Mouse (Mus musculus) forebrain, embryonic 12.5 days (tissue): ENCODE data around the gene Sdhaf2. TPM values are rescaled to one million over a fixed set of nuclear protein-coding genes. Genes with fewer than 3 reads are reported as not detected.

ENCODE experiments used
- ATAC-seq: fragments of 200-750 bp; cut with Nextera tagmentation; 2 replicates; pipeline ENCODE4 v1.8.0; 2017; ENCODE audit warnings: moderate TSS enrichment; ENCODE audit not compliant: low FRiP score
- H3K27ac ChIP-seq: fragments of 300-500 bp; sonication (generic); 2 replicates; pipeline ENCODE4 v1.5.1; 2016; ENCODE audit warnings: mild to moderate bottlenecking
- H3K27me3 ChIP-seq: fragments of 300-500 bp; sonication (generic); 2 replicates; pipeline ENCODE4 v1.6.1; 2016; ENCODE audit warnings: mild to moderate bottlenecking
- H3K36me3 ChIP-seq: fragments of 300-500 bp; sonication (generic); replicated peaks from 2 replicates; pipeline ENCODE4 v1.6.1; 2016; ENCODE audit warnings: mild to moderate bottlenecking
- H3K4me1 ChIP-seq: fragments of 300-500 bp; sonication (generic); 2 replicates; pipeline ENCODE4 v1.6.1; 2016
- H3K4me2 ChIP-seq: fragments of 300-500 bp; sonication (generic); 2 replicates; pipeline ENCODE4 v1.6.1; 2016; ENCODE audit warnings: mild to moderate bottlenecking, moderate library complexity
- H3K4me3 ChIP-seq: fragments of 300-500 bp; sonication (generic); replicated peaks from 2 replicates; pipeline ENCODE4 v1.5.1; 2016; ENCODE audit warnings: mild to moderate bottlenecking
- H3K9ac ChIP-seq: fragments of 300-500 bp; sonication (generic); 2 replicates; pipeline ENCODE4 v1.6.1; 2016; ENCODE audit warnings: mild to moderate bottlenecking
- H3K9me3 ChIP-seq: fragments of 300-500 bp; sonication (generic); 2 replicates; pipeline ENCODE4 v1.6.1; 2016
- WGBS: fragments of 180-500 bp; shearing (Covaris S2); methylation state at CpG from one replicate; pipeline ENCODE4 v1.1.7; 2016; 5-methylcytosine and 5-hydroxymethylcytosine counted together
- polyA plus RNA-seq: library from polyadenylated mRNA; unstranded; fragments of >200 nt; fragmentation: Nextera tagmentation; extraction: Ambion mirVana; gene quantifications from 2 replicates; pipeline ENCODE4 v1.2.1, GENCODE M21; 2016

Gene Sdhaf2
- polyA plus RNA-seq, 1 experiment from 2014 or later: 50.2 TPM

GRCm38 (mm10) chr19:10455437-10455806 lies 70.5 kb downstream of the Sdhaf2 start:
- WGBS: 69% methylated on average over 3 of the region's 3 CpGs
- no peak overlapping the region for H3K4me3 ChIP-seq
- H3K4me2 ChIP-seq: no peak overlapping the region
- ATAC-seq: no peak
- H3K9ac ChIP-seq: no peak overlapping the region
- no peaks in the 10 kb centered on the region for H3K9me3 ChIP-seq
- H3K4me1 ChIP-seq: peaks cover 35% of the 10 kb centered on the region
- H3K27me3 ChIP-seq: peaks cover 83% of the 10 kb centered on the region
- H3K36me3 ChIP-seq: no peaks in the 10 kb centered on the region
- no peak overlapping the region for H3K27ac ChIP-seq

- Histone ChIP-seq H3K9ac (no peak overlapping the region), H3K27me3 (peaks cover 78% of the 10 kb centered on the region), H3K4me3 (no peak overlapping the region), H3K27ac (no peak overlapping the region), H3K36me3 (no peaks in the 10 kb centered on the region), H3K4me2 (no peak overlapping the region), H3K4me1 (peaks cover 35% of the 10 kb centered on the region), H3K9me3 (no peaks in the 10 kb centered on the region)
- WGBS: 74% methylated on average over 4 of the region's 4 CpGs
- no peak for ATAC-seq
These were observed 71.1 kb downstream of the Sdhaf2 start for GRCm38 (mm10) chr19:10454718-10455436.

Other genes starting within 250 kb of the Sdhaf2 start
- 3.6 TPM in 2 replicates for gene Dagla, start 221.3 kb downstream of the Sdhaf2 start, polyA plus RNA-seq
- 2.7 and 5.5 TPM in 2 replicates for gene Syt7, start 137.1 kb downstream of the Sdhaf2 start, polyA plus RNA-seq
- gene Lrrc10b, start 68.7 kb downstream of the Sdhaf2 start, polyA plus RNA-seq: 0.83 and 1.1 TPM in 2 replicates
- gene Ppp1r32, start 43.2 kb downstream of the Sdhaf2 start, polyA plus RNA-seq: 0.58 and 0.97 TPM in 2 replicates
- gene Cpsf7, start 876 bp downstream of the Sdhaf2 start, polyA plus RNA-seq: 67.9 and 73.9 TPM in 2 replicates
- gene Tmem216, start 30.1 kb upstream of the Sdhaf2 start, polyA plus RNA-seq: 52.9 and 54.1 TPM in 2 replicates
- 17.1 and 18.1 TPM in 2 replicates for gene Cyb561a3, start 51.0 kb upstream of the Sdhaf2 start, polyA plus RNA-seq
- gene Tmem138, start 51.2 kb upstream of the Sdhaf2 start, polyA plus RNA-seq: 49.0 and 52.8 TPM in 2 replicates
- gene Ddb1, start 79.2 kb upstream of the Sdhaf2 start, polyA plus RNA-seq: 389 and 413 TPM in 2 replicates
- 20.5 and 22.9 TPM in 2 replicates for gene Tkfc, start 79.5 kb upstream of the Sdhaf2 start, polyA plus RNA-seq
- gene Vwce, start 108.1 kb upstream of the Sdhaf2 start, polyA plus RNA-seq: 0.44 and 0.45 TPM in 2 replicates
- not detected in 2 replicates for gene Pga5, start 151.9 kb upstream of the Sdhaf2 start, polyA plus RNA-seq
- gene Vps37c, start 162.6 kb upstream of the Sdhaf2 start, polyA plus RNA-seq: 32.5 and 35.2 TPM in 2 replicates
- gene Cd5, start 212.9 kb upstream of the Sdhaf2 start, polyA plus RNA-seq: not detected in 2 replicates